Mouse (Mus musculus) embryonic stem cell, embryonic (primary cell): ENCODE results near the gene Parvg.
"Not testable (repeated sequence)": the region's sequence is repeated elsewhere in the genome, so short reads cannot be mapped to it uniquely, and the experiment has no call there.

ENCODE experiments used
- CTCF ChIA-PET, 4 experiments: fragments of 300-600 bp in 2 of 4; fragments of 350-600 bp in 2 of 4; sonication (Branson Sonifier 250); formaldehyde crosslinking; loops; one replicate each; lab custom pipeline; 2022; ENCODE audit warnings: inconsistent platforms in 2 of 4; lab: Charles Lee
- POLR2A ChIA-PET, 4 experiments: fragments of 300-600 bp in 2 of 4; fragments of 350-600 bp in 2 of 4; sonication (Branson Sonifier 250); formaldehyde crosslinking; loops; one replicate each; lab custom pipeline; 2022; ENCODE audit warnings: antibody characterized with exemption in 4 of 4, inconsistent platforms in 1 of 4; lab: Charles Lee

The Parvg gene

DNA sequence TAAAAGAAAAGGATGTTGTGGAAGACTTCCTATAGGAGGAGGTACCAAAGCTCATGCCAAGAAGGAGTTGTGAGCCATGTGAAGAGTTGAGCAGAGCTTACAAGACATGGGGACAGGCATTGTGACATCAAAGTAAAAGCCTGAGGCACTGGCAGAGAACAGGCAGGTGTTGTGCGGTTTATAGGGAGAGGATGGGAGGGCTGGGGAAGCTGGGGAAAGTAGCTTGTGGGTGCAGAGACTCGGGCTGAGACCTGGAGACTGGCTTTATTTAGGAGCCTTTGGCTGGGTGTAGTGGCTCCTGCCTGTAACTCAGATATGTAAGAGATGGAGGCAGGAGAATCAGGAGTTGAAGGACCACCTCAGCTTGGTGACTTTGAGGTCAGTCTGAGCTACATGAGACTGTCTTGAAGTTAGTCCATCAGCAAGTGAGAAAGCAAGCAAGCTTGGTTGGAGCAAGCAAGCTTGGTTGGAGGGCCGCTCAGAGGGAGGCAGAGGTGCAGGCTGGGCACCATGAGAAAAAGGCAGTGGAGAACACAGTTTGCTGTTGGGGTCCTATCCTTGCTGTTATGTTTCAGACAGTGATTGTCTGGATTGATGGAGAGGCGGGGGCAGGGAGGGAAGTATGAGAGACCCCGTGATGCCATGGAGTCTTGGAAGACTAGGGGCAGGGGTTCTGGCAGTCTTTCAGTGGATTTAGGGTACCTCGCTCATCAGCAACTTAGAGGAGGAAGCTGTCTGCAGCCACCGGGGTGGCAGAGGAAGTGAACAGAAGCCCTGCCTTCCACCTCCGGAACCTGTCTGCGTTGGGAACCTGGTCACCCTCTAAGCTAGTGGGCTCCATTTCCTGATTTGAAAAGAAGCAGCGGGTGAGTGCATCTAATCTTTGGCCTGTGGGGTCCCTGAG lies at the start of gene Parvg:
Gene Parvg, plus strand, starts transcription at position 61 of the 904 bp plus-strand sequence.
- POLR2A ChIA-PET = interaction anchor here in 3 of 4 experiments (0.5 to 3.2 kb wide), 12 partner anchors 8 to 867 kb away, joined by 3 to 22 read pairs (median 3); partner anchors contain the start of gene Parvb (in 1 of the 3)
- CTCF ChIA-PET = interaction anchor here (0.6 to 1.8 kb wide), 4 partner anchors 40 to 1289 kb away, joined by 3 to 5 read pairs (median 3); no protein-coding TSS in a partner anchor

DNA sequence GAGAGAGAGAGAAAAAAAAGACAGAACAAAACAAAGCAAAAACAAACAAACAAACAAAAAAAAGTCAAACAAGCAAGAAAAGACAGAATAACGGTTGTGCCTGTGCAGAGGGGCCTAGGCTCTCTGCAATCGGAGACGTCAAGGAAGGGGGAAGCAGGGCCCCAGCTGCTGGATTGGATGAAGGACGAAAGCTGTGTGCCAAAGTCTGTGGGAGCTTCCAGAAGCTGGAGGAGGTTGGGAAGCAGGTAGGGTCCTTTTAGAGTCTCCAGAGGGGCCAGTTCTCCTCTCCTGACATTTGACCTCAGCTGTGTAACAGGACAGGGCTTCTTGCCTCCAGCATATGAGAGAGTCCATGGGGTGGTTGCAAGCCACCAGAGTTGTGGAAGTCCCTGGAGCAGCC lies 47.8 kb upstream of the Parvg start:
- POLR2A ChIA-PET = interaction anchor here in 2 of 4 experiments (0.5 to 0.6 kb wide), 2 partner anchors 30 to 158 kb away, joined by 4 read pairs; no protein-coding TSS in a partner anchor
- CTCF ChIA-PET = interaction anchor here (0.6 to 1.2 kb wide), 4 partner anchors 15 to 147 kb away, joined by 3 read pairs; no protein-coding TSS in a partner anchor

DNA sequence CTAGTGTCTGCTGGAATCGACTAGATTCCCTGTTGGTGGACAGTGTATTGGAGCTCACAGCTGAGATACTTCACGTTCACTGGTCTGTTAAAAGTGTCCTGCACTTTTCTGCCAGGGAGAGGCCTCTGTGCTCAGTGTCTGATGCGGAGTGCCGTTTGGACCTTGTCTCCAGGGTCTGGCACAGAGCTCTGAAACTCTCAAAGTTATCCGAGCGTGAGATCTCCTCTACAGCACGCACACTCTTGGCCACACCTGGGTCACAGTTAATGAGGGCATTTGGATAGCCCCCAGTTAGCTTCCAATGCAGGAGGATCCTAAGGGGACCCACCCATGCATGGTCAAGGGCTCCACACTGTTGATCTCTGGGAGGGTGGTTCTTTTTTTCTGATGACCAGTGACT lies 45.7 kb upstream of the Parvg start:
- POLR2A ChIA-PET = no interaction called here
- CTCF ChIA-PET = interaction anchor here in 2 of 4 experiments (0.7 to 1.5 kb wide), 2 partner anchors 18 kb away, joined by 3 to 7 read pairs; no protein-coding TSS in a partner anchor

DNA sequence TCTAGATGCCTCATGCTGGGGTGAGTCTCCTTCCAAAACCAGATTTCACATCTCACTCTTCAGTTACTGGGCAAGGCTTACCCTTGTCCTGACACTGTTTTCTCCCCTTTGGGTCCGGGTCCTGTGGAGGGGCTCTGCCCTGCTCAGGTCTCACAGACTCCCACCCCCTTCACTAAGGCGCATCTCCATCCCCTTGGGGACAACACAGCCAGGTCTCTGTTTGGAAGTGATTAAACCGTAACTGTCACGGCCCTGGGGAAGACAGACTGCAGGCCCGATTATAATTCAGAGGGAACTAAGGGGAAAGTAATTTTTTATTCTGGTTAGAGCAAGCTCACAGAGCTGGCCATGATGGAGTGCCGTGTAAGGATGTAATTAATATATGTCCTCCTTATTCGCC lies 45.2 kb upstream of the Parvg start:
- POLR2A ChIA-PET = interaction anchor here in 2 of 4 experiments (0.7 to 1.0 kb wide), 2 partner anchors 17 to 973 kb away, joined by 3 to 5 read pairs; no protein-coding TSS in a partner anchor
- CTCF ChIA-PET = interaction anchor here (0.7 to 1.5 kb wide), 6 partner anchors 18 to 603 kb away, joined by 3 to 7 read pairs (median 4); no protein-coding TSS in a partner anchor

DNA sequence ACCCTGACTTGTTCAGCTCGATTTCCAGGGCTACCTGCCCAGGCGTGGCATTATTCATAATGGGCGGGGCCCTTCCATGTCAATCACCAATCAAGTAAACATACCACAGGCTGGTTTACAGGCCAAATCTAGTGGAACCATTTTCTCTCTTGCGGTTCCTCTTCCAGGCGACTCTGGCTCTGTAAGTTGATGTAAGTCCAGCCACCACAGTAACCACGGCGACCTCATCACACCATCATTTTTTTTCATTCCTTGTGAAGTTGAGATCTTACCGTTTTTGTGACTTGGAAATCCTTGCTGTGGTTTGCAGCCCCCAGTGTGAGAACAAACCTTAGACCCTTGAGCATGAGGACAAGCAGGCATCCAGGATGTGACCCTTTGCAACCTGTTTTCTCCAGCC lies 43.5 kb upstream of the Parvg start:
- ChIA-PET CTCF (interaction anchor here in 2 of 4 experiments (1.8 to 2.3 kb wide), 2 partner anchors 68 kb away, joined by 4 to 11 read pairs; no protein-coding TSS in a partner anchor), POLR2A (no interaction called here)

DNA sequence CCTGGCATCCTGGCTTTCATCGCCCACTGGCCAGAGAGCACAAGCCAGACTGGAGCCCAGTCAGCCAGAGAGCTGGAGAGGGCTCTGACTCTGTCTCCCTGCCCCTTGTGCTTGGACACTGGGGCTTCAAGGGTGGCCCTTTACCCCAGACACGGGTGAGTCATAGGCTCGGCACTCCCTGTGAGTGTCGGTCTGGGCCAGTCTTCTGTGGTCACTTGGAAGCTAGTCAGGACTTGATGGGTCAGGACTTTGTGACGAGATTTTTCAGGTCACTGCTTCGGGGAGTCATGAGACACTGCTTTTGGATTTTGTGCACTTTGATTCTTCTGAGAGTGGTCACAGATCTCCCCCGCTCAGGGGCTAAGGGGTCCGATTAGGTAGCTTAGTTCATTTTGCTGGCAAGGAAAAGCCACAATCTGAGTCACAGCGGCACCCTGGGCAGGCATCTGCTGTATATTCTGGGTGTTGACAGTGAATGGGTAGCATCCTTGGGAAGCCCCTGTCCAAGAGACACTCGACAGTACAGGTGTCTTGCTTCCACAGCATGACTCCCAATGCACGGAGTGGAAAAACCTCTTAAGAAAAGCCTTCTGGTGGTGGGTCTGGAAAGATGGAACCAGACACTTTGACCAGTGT lies 43.0 kb upstream of the Parvg start:
- ChIA-PET CTCF (interaction anchor here in 2 of 4 experiments (1.3 to 2.3 kb wide), 3 partner anchors 69 to 350 kb away, joined by 3 to 11 read pairs (median 4); no protein-coding TSS in a partner anchor), POLR2A (interaction anchor here in 1 of 4 experiments (0.6 kb wide), 1 partner anchor 136 kb away, joined by 4 read pairs; no protein-coding TSS in a partner anchor)

DNA sequence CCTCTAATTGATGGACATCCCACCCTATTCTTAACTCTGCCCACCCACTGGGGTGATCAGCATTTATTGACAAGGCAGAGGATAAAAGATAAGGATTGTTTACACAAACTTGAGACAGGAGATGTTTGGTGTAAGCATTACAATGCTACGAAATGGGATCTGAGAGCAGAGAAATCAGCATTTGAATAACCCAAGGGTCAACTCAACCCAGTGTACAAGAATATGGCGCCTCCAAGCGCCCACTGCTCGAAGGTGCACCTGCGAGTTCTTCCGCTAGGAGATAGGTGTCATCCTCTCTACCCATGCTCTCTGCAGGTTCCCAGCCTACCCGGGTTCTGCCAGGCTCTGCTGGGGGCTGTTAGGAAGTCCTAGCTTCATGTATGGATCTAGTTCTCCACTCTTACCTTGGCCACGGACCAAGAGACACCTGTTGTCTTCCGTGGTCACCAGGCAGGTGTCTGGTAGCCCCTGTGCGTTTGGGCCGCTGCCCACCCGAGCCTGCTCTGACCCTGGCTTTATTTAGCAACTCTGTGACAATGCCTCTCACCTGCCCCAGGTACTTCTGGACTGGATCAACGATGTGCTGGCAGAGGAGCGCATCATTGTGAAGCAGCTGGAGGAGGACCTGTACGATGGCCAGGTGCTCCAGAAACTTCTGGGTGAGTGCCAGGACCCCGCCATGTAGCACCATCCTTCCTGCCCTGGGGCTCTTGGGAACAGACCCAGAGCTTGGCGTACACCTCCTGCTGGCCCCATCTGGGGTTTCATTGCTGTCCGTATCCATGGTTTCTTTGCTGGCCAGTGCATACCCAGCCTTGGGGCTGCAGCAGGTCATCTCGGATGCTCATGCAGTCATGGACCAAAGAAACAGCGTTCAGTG lies 41.4 kb upstream of the Parvg start:
- ChIA-PET POLR2A (interaction anchor here in 1 of 4 experiments (1.1 kb wide), 1 partner anchor 14 kb away, joined by 3 read pairs; no protein-coding TSS in a partner anchor), CTCF (interaction anchor here in 3 of 4 experiments (0.6 to 2.9 kb wide), 5 partner anchors 70 to 339 kb away, joined by 3 to 17 read pairs (median 7); no protein-coding TSS in a partner anchor)

DNA sequence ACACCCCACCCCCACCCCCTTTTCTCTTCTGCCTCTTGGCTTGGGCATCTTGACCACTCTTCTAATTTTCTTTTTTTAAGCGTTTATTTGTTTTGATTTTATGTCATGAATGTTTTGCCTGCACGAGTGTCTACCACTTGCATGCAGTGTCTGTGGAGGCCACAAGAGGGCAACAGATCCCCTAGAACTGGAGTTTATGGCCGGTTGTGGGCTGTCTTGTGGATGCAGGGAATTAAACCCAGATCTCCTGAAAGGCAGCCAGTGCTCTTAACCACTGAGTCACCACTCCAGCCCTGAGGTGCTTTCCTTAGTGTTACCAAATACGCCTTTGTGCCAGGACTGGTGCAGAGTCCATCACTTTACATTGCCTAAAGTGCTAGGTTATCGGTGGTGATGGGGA lies 39.8 kb upstream of the Parvg start:
- CTCF ChIA-PET = interaction anchor here (0.5 to 2.9 kb wide), 42 partner anchors 11 to 1991 kb away, joined by 3 to 17 read pairs (median 4); no protein-coding TSS in a partner anchor
- POLR2A ChIA-PET = interaction anchor here in 2 of 4 experiments (0.6 to 1.5 kb wide), 3 partner anchors 61 to 164 kb away, joined by 3 to 7 read pairs (median 4); no protein-coding TSS in a partner anchor

DNA sequence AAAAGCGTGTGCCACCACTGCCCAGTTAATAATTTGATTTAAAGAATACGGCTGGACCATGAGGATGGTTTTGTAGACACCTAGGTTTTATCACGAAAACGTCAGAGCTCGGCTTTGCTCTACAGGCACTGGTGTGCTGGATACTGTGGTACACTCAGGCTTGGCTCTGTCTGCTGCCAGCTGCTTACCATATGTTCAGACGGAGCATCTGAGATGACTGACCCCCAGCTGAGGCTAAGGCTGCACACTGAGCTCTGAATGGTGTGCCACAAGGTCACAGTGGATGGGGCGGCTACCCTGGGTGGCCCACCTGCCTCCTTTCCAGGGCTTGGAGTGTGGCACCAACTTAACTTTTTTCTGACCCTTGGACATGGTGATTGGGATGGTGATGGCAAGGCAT lies 38.4 kb upstream of the Parvg start:
- ChIA-PET POLR2A (interaction anchor here in 1 of 4 experiments (1.5 kb wide), 1 partner anchor 165 kb away, joined by 3 read pairs; no protein-coding TSS in a partner anchor), CTCF (interaction anchor here (0.5 to 2.2 kb wide), 11 partner anchors 16 to 251 kb away, joined by 3 to 13 read pairs (median 4); no protein-coding TSS in a partner anchor)

DNA sequence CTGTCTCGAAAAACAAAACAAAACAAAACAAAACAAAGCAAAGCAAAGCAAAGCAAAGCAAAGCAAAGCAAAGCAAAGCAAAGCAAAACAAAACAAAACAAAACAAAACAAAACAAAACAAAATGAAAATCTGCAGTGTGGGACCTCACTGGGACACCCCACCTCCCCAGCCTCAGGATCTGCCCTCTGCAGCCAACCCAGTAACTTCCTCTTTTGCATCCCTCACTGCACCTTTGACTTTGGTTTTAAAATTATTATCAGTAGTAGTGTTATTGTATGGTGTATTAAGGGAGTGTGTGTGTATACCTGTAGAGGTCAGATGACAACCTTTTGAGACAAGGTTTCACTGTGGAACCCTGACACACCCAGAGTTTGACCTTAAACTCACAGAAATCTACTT lies 34.9 kb upstream of the Parvg start:
- POLR2A ChIA-PET, CTCF ChIA-PET: not testable (repeated sequence)

DNA sequence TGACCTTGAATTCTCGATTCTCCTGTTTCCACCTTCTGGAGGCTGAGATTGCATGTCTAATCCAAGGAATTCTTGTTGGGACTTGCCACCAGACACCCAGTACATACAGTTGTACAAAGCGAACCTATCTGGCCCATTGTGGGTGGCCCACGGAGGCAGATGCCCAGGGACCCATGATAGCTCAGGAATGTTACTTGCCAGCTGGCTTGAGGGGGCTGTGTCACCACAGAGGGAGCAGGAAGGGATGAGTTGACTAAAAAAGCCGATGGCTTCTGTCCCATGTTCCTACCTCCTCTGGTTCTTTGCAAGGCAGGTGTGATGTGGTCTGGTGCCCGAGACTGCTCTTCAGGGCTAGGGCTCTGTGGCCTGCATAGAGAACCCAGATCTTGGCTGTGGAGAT lies 32.7 kb upstream of the Parvg start:
- POLR2A ChIA-PET = no interaction called here
- CTCF ChIA-PET = interaction anchor here in 1 of 4 experiments (0.6 kb wide), 1 partner anchor 21 kb away, joined by 3 read pairs; no protein-coding TSS in a partner anchor

DNA sequence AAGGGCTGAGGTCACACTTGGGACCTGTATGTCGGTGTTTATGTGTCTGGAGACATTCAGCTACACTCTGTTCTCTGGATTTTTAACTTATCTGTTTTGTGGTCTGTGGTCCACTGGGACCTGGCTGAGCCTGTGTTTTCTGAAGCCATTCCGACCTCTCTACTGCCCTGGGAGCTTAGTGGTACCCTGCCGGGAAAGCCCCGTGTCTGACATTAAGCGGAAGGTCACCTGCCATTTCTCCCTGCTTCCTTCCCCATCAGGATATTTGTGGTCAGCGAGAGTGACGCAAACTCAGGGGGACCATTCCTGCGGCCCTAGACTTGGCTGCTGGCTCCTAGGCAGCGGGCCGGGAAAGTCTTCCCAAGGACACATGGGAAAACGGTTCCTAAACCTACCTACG lies 30.2 kb upstream of the Parvg start:
- ChIA-PET CTCF (interaction anchor here in 1 of 4 experiments (0.5 kb wide), 1 partner anchor 240 kb away, joined by 4 read pairs; no protein-coding TSS in a partner anchor), POLR2A (no interaction called here)

DNA sequence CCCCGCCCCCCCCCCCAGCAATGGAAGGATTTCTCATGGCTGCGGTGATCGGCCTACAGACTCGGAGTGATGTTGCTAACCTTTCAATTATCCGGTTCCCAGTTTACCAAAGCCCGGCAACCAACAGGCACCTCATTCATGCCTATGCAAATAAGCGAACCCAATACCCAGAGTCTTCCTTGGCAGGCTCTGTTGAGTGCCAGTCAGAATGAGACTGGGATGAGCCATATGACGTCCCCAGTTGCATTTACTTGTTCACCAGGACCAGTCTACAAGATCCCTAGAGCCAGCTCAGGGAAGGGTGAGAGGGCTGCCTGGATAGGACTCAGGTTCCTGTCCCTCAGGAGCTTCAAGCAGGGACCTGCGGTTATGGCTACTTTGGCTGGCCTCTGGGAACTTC lies 29.4 kb upstream of the Parvg start:
- CTCF ChIA-PET = interaction anchor here in 3 of 4 experiments (0.5 to 0.8 kb wide), 3 partner anchors 59 to 344 kb away, joined by 3 to 6 read pairs (median 4); no protein-coding TSS in a partner anchor
- POLR2A ChIA-PET = interaction anchor here in 3 of 4 experiments (0.6 to 1.2 kb wide), 3 partner anchors 9 to 438 kb away, joined by 3 read pairs; no protein-coding TSS in a partner anchor

DNA sequence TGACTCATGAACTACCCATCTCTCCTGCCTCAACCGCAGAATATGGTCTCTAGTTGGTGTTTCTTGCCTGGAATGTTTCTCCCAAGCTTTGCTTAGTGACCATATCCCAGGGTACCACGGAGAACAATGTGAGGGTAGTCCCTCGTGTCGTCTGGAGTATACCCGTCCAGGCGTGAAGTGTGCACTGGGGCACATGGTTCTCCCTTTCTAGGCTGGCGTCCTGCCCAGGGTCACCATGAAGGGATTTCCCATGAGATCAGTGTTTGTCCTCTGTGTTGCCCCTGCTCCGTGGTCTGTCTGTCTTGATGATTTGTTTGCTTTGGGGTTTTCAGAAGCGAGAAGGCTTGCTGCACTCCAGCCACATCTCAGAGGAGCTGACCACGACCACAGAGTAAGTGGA lies 28.6 kb upstream of the Parvg start:
- ChIA-PET POLR2A (interaction anchor here in 2 of 4 experiments (0.7 to 1.2 kb wide), 3 partner anchors 8 to 35 kb away, joined by 3 to 4 read pairs (median 3); no protein-coding TSS in a partner anchor), CTCF (interaction anchor here in 2 of 4 experiments (0.7 to 1.4 kb wide), 5 partner anchors 10 to 98 kb away, joined by 3 to 4 read pairs (median 3); no protein-coding TSS in a partner anchor)

DNA sequence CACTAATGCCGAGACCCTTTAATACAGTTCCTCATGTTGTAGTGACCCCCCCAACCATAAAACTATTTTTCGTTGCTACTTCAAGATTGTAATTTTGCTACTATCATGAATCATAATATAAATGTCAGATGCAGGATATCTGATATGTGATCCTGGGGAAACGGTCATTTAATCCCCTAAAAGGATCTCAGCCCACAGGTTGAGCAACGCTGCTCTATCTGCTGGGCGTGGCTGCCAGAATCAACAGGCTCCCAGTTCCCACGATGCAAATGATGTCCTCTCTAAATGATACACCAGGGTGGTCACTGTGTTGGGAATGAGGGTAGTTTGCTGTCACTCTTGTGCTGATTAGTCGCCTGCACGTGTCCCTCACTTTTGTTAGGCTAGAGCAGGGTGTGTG lies 26.4 kb upstream of the Parvg start:
- ChIA-PET POLR2A (interaction anchor here in 2 of 4 experiments (0.7 to 1.2 kb wide), 3 partner anchors 8 to 363 kb away, joined by 3 read pairs; no protein-coding TSS in a partner anchor), CTCF (no interaction called here)

DNA sequence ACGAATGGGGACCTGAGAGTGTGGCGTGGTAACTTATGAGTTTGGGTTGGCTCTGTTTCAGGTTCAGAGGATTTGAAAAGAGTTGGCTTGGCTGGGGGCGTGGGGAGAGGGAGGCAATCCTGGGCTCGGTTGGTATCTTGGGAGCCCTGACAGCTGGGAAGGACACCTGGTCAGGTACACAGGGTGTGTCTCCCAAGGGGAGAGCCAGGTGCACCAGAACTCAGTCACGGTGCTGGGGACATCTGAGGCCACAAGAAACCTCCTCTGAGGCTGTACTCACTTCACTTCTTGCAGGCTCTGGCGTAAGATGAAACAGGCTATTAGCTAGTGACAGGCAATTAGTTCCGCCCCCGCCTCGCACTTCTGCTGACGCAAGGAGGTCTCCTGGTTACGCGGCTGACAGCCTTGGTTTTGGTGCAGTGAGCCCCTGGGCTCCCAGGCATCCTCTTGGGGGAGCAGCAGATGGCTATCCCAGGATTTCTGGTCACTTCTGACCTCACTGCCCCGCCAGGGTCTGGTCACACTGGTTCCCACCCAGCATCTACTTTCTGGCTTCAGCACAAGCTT lies 24.9 kb upstream of the Parvg start:
- POLR2A ChIA-PET = no interaction called here

More for the DNA sequence above, 24.9 kb upstream of the Parvg start:
- CTCF ChIA-PET = interaction anchor here in 2 of 4 experiments (0.5 to 0.9 kb wide), 2 partner anchors 38 to 691 kb away, joined by 4 to 5 read pairs; no protein-coding TSS in a partner anchor
